Mouse (Mus musculus) heart, embryonic 16.5 days (tissue): ENCODE results near the gene Gm49450. TPM values are rescaled to one million over a fixed set of nuclear protein-coding genes. Genes with fewer than 3 reads are reported as not detected.
A peak's percentile ranks its signal among the peaks of the same experiment; 100 is the strongest.
"Not testable (repeated sequence)": the region's sequence is repeated elsewhere in the genome, so short reads cannot be mapped to it uniquely, and the experiment has no call there.

Experiments used
- ATAC-seq: fragments of 200-750 bp; cut with Nextera tagmentation; replicated peaks from 2 replicates; pipeline ENCODE4 v1.8.0; 2017; ENCODE audit warnings: moderate number of reproducible peaks; ENCODE audit not compliant: insufficient read depth, low FRiP score; ENCODE audit errors: extremely low read depth
- H3K27ac ChIP-seq: fragments of 300-500 bp; sonication (generic); 2 replicates; pipeline ENCODE4 v1.5.1; 2014; ENCODE audit warnings: mild to moderate bottlenecking, low read length, control low read depth, moderate library complexity
- H3K27me3 ChIP-seq: fragments of 300-500 bp; sonication (generic); 2 replicates; pipeline ENCODE4 v1.6.1; 2014; ENCODE audit warnings: low read length, mixed read lengths; ENCODE audit not compliant: control insufficient read depth, insufficient read depth
- H3K36me3 ChIP-seq: fragments of 300-500 bp; sonication (generic); 2 replicates; pipeline ENCODE4 v1.6.1; 2014; ENCODE audit not compliant: control insufficient read depth, insufficient read depth
- H3K4me1 ChIP-seq: fragments of 300-500 bp; sonication (generic); 2 replicates; pipeline ENCODE4 v1.6.1; 2014; ENCODE audit warnings: low read length, mixed read lengths; ENCODE audit not compliant: control insufficient read depth, insufficient read depth
- H3K4me2 ChIP-seq: fragments of 300-500 bp; sonication (generic); 2 replicates; pipeline ENCODE4 v1.6.1; 2014; ENCODE audit warnings: low read depth, mild to moderate bottlenecking, control low read depth, low read length
- H3K4me3 ChIP-seq: fragments of 300-500 bp; sonication (generic); 2 replicates; pipeline ENCODE4 v1.5.1; 2014; ENCODE audit warnings: mild to moderate bottlenecking, control low read depth, low read length
- H3K9ac ChIP-seq: fragments of 300-500 bp; sonication (generic); 2 replicates; pipeline ENCODE4 v1.6.1; 2014; ENCODE audit warnings: low read length, control low read depth
- H3K9me3 ChIP-seq: fragments of 300-500 bp; sonication (generic); replicated peaks from 2 replicates; pipeline ENCODE4 v1.6.1; 2016; ENCODE audit warnings: low read length; ENCODE audit not compliant: control insufficient read depth
- WGBS: fragments of 180-500 bp; shearing (Covaris S2); extraction: QIAGEN DNeasy Blood & Tissue Kit; methylation state at CpG from one replicate; pipeline ENCODE4 v1.1.7; 2014; 5-methylcytosine and 5-hydroxymethylcytosine counted together
- polyA plus RNA-seq: library from polyadenylated mRNA; unstranded; fragments of >200 nt; fragmentation: Nextera tagmentation; extraction: Ambion mirVana; gene quantifications from 2 replicates; pipeline ENCODE4 v1.2.1, GENCODE M21; 2015

Gene Gm49450
- polyA plus RNA-seq, 1 experiment from 2014 or later = not detected

- 57% methylated on average over 21 of the region's 21 CpGs for WGBS
- Histone ChIP-seq H3K9me3 (no peaks in the 10 kb centered on the region), H3K4me3 (no peak overlapping the region), H3K27ac (peak overlapping the region; percentile 81), H3K4me2 (peak overlapping the region; percentile 37; the same call in 1 of the 2 replicates), H3K4me1 (peaks cover 16% of the 10 kb centered on the region), H3K9ac (peak overlapping the region; percentile 58; the same call in 1 of the 2 replicates), H3K27me3 (no peaks in the 10 kb centered on the region), H3K36me3 (no peaks in the 10 kb centered on the region)
- 0 out of 2 replicates have a peak, but pooled peaks have one; percentile 35 for ATAC-seq
Measured at GRCm38 (mm10) chr15:98976763-98977758, 23.7 kb upstream of the Gm49450 start.

GRCm38 (mm10) chr15:98973015-98973614, 19.8 kb upstream of the Gm49450 start:
- no peak for ATAC-seq
- 89% methylated on average over 9 of the region's 9 CpGs for WGBS
- peaks cover 30% of the 10 kb centered on the region for H3K4me1 ChIP-seq
- no peak overlapping the region for H3K4me2 ChIP-seq
- no peak overlapping the region for H3K4me3 ChIP-seq
- no peak overlapping the region for H3K27ac ChIP-seq
- H3K9me3 ChIP-seq = no peaks in the 10 kb centered on the region
- no peak overlapping the region for H3K9ac ChIP-seq
- no peaks in the 10 kb centered on the region for H3K27me3 ChIP-seq
- no peaks in the 10 kb centered on the region for H3K36me3 ChIP-seq

- H3K9me3 ChIP-seq, H3K4me3 ChIP-seq, H3K27ac ChIP-seq, H3K36me3 ChIP-seq, H3K27me3 ChIP-seq, ATAC-seq, H3K4me2 ChIP-seq, H3K9ac ChIP-seq: not testable (repeated sequence)
- WGBS = 63% methylated on average over 15 of the region's 15 CpGs
- peaks cover 17% of the 10 kb centered on the region for H3K4me1 ChIP-seq
Measured at GRCm38 (mm10) chr15:98971576-98972320, 18.4 kb upstream of the Gm49450 start.

GRCm38 (mm10) chr15:98971111-98971510, 17.8 kb upstream of the Gm49450 start:
- Histone ChIP-seq H3K27ac (no peak overlapping the region), H3K27me3 (no peaks in the 10 kb centered on the region), H3K4me1 (peaks cover 15% of the 10 kb centered on the region), H3K4me3 (no peak overlapping the region), H3K36me3 (no peaks in the 10 kb centered on the region), H3K9ac (no peak overlapping the region), H3K9me3 (no peaks in the 10 kb centered on the region), H3K4me2 (no peak overlapping the region)
- ATAC-seq = no peak
- 41% methylated on average over 4 of the region's 4 CpGs for WGBS

GRCm38 (mm10) chr15:98969372-98970101, 16.2 kb upstream of the Gm49450 start:
- Histone ChIP-seq H3K4me3 (no peak overlapping the region), H3K9me3 (no peaks in the 10 kb centered on the region), H3K4me2 (peak overlapping the region; percentile 36), H3K27ac (peak overlapping the region; percentile 44), H3K9ac (peak overlapping the region; percentile 34), H3K36me3 (no peaks in the 10 kb centered on the region), H3K27me3 (no peaks in the 10 kb centered on the region), H3K4me1 (peaks cover 15% of the 10 kb centered on the region)
- ATAC-seq = no peak; the same call in 1 of the 2 replicates
- 31% methylated on average over 16 of the region's 16 CpGs for WGBS

GRCm38 (mm10) chr15:98968701-98969371, 15.5 kb upstream of the Gm49450 start:
- no peak overlapping the region for H3K4me3 ChIP-seq
- 17% methylated on average over 12 of the region's 12 CpGs for WGBS
- peak overlapping the region; percentile 50 for H3K27ac ChIP-seq
- H3K9me3 ChIP-seq = no peaks in the 10 kb centered on the region
- no peaks in the 10 kb centered on the region for H3K27me3 ChIP-seq
- ATAC-seq = 0 out of 2 replicates have a peak, but pooled peaks have one; percentile 26
- peak overlapping the region; percentile 34 for H3K9ac ChIP-seq
- H3K36me3 ChIP-seq = no peaks in the 10 kb centered on the region
- peak overlapping the region; percentile 36 for H3K4me2 ChIP-seq
- peaks cover 15% of the 10 kb centered on the region for H3K4me1 ChIP-seq

GRCm38 (mm10) chr15:98959531-98959930, 6.2 kb upstream of the Gm49450 start:
- H3K4me2 ChIP-seq = no peak overlapping the region
- H3K4me3 ChIP-seq = no peak overlapping the region
- H3K36me3 ChIP-seq = no peaks in the 10 kb centered on the region
- ATAC-seq = no peak
- H3K9ac ChIP-seq = no peak overlapping the region
- no peaks in the 10 kb centered on the region for H3K9me3 ChIP-seq
- no peak overlapping the region for H3K27ac ChIP-seq
- no peaks in the 10 kb centered on the region for H3K27me3 ChIP-seq
- 52% methylated on average over 3 of the region's 3 CpGs for WGBS
- H3K4me1 ChIP-seq = no peaks in the 10 kb centered on the region

- H3K9me3 ChIP-seq = no peaks in the 10 kb centered on the region
- no peak for ATAC-seq
- H3K27me3 ChIP-seq = no peaks in the 10 kb centered on the region
- H3K36me3 ChIP-seq = no peaks in the 10 kb centered on the region
- no peak overlapping the region for H3K4me2 ChIP-seq
- H3K9ac ChIP-seq = no peak overlapping the region
- no peaks in the 10 kb centered on the region for H3K4me1 ChIP-seq
- no peak overlapping the region for H3K4me3 ChIP-seq
- no peak overlapping the region for H3K27ac ChIP-seq
- WGBS = 91% methylated on average over 4 of the region's 4 CpGs
Measured at GRCm38 (mm10) chr15:98958901-98959420, 5.6 kb upstream of the Gm49450 start.
